Mouse (Mus musculus) heart, embryonic 10.5 days (tissue): ENCODE measurements around the gene Mta3. TPM values are rescaled to one million over a fixed set of nuclear protein-coding genes. Genes with fewer than 3 reads are reported as not detected.
A peak's percentile ranks its signal among the peaks of the same experiment; 100 is the strongest.

ENCODE experiments used
- DNase-seq: peaks from one replicate; pipeline ENCODE4 v3.0.0-alpha.2; 2017; ENCODE audit warnings: low spot score
- H3K27ac ChIP-seq: fragments of 300-500 bp; sonication (generic); 2 replicates; pipeline ENCODE4 v1.5.1; 2016; ENCODE audit warnings: mild to moderate bottlenecking
- H3K27me3 ChIP-seq: fragments of 300-500 bp; sonication (generic); 2 replicates; pipeline ENCODE4 v1.6.1; 2016; ENCODE audit warnings: mild to moderate bottlenecking; ENCODE audit not compliant: poor library complexity, insufficient read depth, severe bottlenecking
- H3K36me3 ChIP-seq: fragments of 300-500 bp; sonication (generic); 2 replicates; pipeline ENCODE4 v1.6.1; 2016; ENCODE audit warnings: mild to moderate bottlenecking, moderate library complexity
- H3K4me1 ChIP-seq: fragments of 300-500 bp; sonication (generic); 2 replicates; pipeline ENCODE4 v1.6.1; 2016; ENCODE audit warnings: mild to moderate bottlenecking
- H3K4me3 ChIP-seq: fragments of 300-500 bp; sonication (generic); 2 replicates; pipeline ENCODE4 v1.5.1; 2016; ENCODE audit warnings: mild to moderate bottlenecking, moderate library complexity
- H3K9me3 ChIP-seq: fragments of 300-500 bp; sonication (generic); 2 replicates; pipeline ENCODE4 v1.6.1; 2016; ENCODE audit warnings: mild to moderate bottlenecking, moderate library complexity
- WGBS: fragments of 180-500 bp; shearing (Covaris S2); methylation state at CpG from one replicate; pipeline ENCODE4 v1.1.7; 2016; 5-methylcytosine and 5-hydroxymethylcytosine counted together
- polyA plus RNA-seq: library from polyadenylated mRNA; unstranded; fragments of >200 nt; fragmentation: Nextera tagmentation; extraction: Ambion mirVana; gene quantifications from 2 replicates; pipeline ENCODE4 v1.2.1, GENCODE M21; 2016

Gene Mta3
- polyA plus RNA-seq, 1 experiment from 2014 or later, result 50.5 TPM

DNA sequence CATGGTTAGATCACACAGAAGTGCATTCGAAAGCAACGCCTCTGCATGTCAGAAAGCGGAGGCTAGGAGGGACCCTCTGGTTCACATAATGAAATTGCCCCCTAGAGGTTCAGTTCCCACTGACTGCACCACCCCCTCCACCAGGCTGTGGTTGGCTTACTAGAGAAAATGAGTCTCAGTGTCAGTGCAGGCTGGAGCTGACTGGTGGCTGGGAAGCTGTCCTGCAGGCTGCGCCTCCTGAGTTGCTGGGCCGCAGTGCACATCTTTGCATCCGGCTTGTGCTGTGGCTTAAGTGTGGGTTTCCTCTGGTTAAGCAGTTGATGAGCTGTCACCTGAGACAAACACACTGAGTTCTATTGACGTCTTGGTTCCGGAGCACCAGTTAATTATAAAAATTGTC lies 66.7 kb downstream of the Mta3 start:
- 70% methylated on average over 8 of the region's 8 CpGs for WGBS
- Histone ChIP-seq H3K4me1 (no peaks in the 10 kb centered on the region), H3K4me3 (no peak overlapping the region), H3K9me3 (no peaks in the 10 kb centered on the region), H3K36me3 (peaks cover 21% of the 10 kb centered on the region), H3K27me3 (no peaks in the 10 kb centered on the region), H3K27ac (no peak overlapping the region)
- no peak for DNase-seq

- 97% methylated on average over 7 of the region's 7 CpGs for WGBS
- H3K4me3 ChIP-seq, result no peak overlapping the region
- DNase-seq, result no peak
- H3K27ac ChIP-seq, result no peak overlapping the region
- H3K36me3 ChIP-seq, result peaks cover 20% of the 10 kb centered on the region; the same call in 1 of the 2 replicates
- no peaks in the 10 kb centered on the region for H3K27me3 ChIP-seq
- no peaks in the 10 kb centered on the region for H3K4me1 ChIP-seq
- H3K9me3 ChIP-seq, result no peaks in the 10 kb centered on the region
Observed at GRCm38 (mm10) chr17:83776965-83777364, 71.0 kb downstream of the Mta3 start.

DNA sequence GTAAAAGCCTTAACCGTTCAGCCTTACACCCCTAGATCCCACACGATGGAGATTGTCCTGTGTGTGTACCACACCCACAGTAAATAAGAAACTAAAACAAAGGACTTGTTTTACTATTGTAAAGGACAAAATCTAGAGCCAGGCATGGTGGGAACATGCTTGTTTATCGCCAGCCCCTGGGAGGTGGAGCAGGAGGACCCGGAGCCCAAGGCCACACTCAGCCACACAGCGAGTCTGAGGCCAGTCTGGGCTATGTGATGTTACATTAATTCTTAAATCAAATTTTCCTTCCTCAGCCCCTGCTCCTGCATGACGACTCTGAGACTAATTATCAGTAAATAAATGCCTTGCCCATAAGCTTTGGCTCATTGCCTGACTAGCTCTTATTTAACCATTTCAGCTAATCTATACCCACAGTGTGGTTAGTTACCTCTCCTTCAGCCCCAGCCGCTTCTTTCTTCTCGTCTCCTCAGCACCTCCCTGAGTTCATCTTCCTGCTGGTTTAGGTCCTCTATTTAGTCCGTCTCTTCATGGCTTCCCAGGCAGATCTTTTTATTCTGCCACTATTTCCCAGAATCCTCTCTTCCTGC lies 71.6 kb downstream of the Mta3 start:
- H3K9me3 ChIP-seq, result no peaks in the 10 kb centered on the region
- no peaks in the 10 kb centered on the region for H3K4me1 ChIP-seq
- H3K4me3 ChIP-seq, result no peak overlapping the region
- DNase-seq, result no peak
- WGBS, result 88% methylated on average over 9 of the region's 9 CpGs
- peaks cover 22% of the 10 kb centered on the region; the same call in 1 of the 2 replicates for H3K36me3 ChIP-seq
- no peaks in the 10 kb centered on the region for H3K27me3 ChIP-seq
- no peak overlapping the region for H3K27ac ChIP-seq

- no peak for DNase-seq
- H3K4me1 ChIP-seq, result no peaks in the 10 kb centered on the region
- H3K9me3 ChIP-seq, result no peaks in the 10 kb centered on the region
- no peak overlapping the region for H3K27ac ChIP-seq
- H3K36me3 ChIP-seq, result peaks cover 30% of the 10 kb centered on the region
- H3K4me3 ChIP-seq, result no peak overlapping the region
- H3K27me3 ChIP-seq, result no peaks in the 10 kb centered on the region
- 82% methylated on average over 5 of the region's 5 CpGs for WGBS
Observed at GRCm38 (mm10) chr17:83780228-83780627, 74.3 kb downstream of the Mta3 start.

DNA sequence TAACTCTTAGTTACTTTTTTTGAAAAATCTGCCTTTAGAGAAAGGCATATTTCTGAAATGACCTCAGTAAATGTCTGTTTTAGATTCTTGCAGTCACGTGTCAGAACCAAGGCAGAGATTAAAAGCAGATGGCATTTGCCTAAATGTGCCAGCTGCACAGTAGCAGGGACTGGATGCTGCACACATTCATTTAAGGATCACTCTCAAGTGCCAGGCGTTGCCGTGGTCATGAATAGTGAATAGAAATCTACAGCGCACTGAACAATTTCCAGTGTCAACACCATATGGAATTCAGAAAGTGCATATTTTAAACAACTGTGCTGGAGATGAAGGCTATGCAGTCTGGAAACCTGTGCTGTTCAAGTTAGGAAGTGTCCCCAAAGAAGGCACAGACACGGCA lies 76.8 kb downstream of the Mta3 start:
- WGBS, result 86% methylated on average over 5 of the region's 5 CpGs
- Histone ChIP-seq H3K9me3 (no peaks in the 10 kb centered on the region), H3K36me3 (peaks cover 29% of the 10 kb centered on the region), H3K4me1 (no peaks in the 10 kb centered on the region), H3K4me3 (no peak overlapping the region), H3K27me3 (no peaks in the 10 kb centered on the region), H3K27ac (no peak overlapping the region)
- no peak for DNase-seq

GRCm38 (mm10) chr17:83786418-83786817 lies 80.5 kb downstream of the Mta3 start:
- Histone ChIP-seq H3K36me3 (peaks cover 36% of the 10 kb centered on the region), H3K4me1 (no peaks in the 10 kb centered on the region), H3K9me3 (no peaks in the 10 kb centered on the region), H3K4me3 (no peak overlapping the region), H3K27me3 (no peaks in the 10 kb centered on the region), H3K27ac (no peak overlapping the region)
- WGBS, result 95% methylated on average over 6 of the region's 6 CpGs
- no peak for DNase-seq

- no peak for DNase-seq
- H3K27ac ChIP-seq, result no peak overlapping the region
- no peaks in the 10 kb centered on the region for H3K9me3 ChIP-seq
- H3K27me3 ChIP-seq, result no peaks in the 10 kb centered on the region
- peaks cover 39% of the 10 kb centered on the region for H3K36me3 ChIP-seq
- WGBS, result 86% methylated on average over 5 of the region's 5 CpGs
- H3K4me3 ChIP-seq, result no peak overlapping the region
- 0 out of 2 replicates have a peak, but pooled peaks cover 4% of the 10 kb centered on the region for H3K4me1 ChIP-seq
Observed at GRCm38 (mm10) chr17:83790158-83790557, 84.2 kb downstream of the Mta3 start.

DNA sequence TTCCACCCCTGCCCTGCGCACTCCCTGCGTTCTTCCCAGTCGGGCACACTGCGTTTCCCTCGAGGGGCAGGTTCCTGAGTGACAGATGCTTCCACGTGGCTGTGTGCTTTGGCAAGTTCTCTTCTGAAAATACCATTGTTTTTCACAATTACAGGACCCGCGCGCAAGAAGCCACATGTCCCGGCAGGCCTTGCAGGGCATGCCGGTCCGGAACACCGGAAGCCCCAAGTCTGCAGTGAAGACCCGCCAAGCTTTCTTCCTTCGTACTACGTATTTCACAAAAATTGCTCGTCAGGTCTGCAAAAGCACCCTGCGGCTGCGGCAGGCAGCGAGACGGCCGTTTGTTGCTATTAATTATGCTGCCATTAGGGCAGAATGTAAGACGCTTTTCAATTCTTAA lies 86.4 kb downstream of the Mta3 start:
- Histone ChIP-seq H3K27ac (no peak overlapping the region), H3K36me3 (peaks cover 28% of the 10 kb centered on the region), H3K4me1 (0 out of 2 replicates have a peak, but pooled peaks cover 4% of the 10 kb centered on the region), H3K4me3 (no peak overlapping the region), H3K9me3 (no peaks in the 10 kb centered on the region), H3K27me3 (no peaks in the 10 kb centered on the region)
- no peak for DNase-seq
- 82% methylated on average over 23 of the region's 23 CpGs for WGBS

GRCm38 (mm10) chr17:83795121-83795520 lies 89.2 kb downstream of the Mta3 start:
- WGBS, result 89% methylated on average over 17 of the region's 17 CpGs

GRCm38 (mm10) chr17:83799506-83800050 lies 93.6 kb downstream of the Mta3 start:
- Histone ChIP-seq H3K4me3 (no peak overlapping the region), H3K27me3 (no peaks in the 10 kb centered on the region), H3K9me3 (no peaks in the 10 kb centered on the region), H3K4me1 (peaks cover 23% of the 10 kb centered on the region), H3K27ac (no peak overlapping the region), H3K36me3 (peaks cover 5% of the 10 kb centered on the region)
- no peak for DNase-seq
- 96% methylated on average over 11 of the region's 11 CpGs for WGBS

More at GRCm38 (mm10) chr17:83795121-83795520, 89.2 kb downstream of the Mta3 start:
- Histone ChIP-seq H3K27ac (no peak overlapping the region), H3K4me3 (no peak overlapping the region), H3K9me3 (no peaks in the 10 kb centered on the region), H3K36me3 (peaks cover 16% of the 10 kb centered on the region; the same call in 1 of the 2 replicates), H3K27me3 (no peaks in the 10 kb centered on the region), H3K4me1 (0 out of 2 replicates have a peak, but pooled peaks cover 7% of the 10 kb centered on the region)
- DNase-seq, result no peak

DNA sequence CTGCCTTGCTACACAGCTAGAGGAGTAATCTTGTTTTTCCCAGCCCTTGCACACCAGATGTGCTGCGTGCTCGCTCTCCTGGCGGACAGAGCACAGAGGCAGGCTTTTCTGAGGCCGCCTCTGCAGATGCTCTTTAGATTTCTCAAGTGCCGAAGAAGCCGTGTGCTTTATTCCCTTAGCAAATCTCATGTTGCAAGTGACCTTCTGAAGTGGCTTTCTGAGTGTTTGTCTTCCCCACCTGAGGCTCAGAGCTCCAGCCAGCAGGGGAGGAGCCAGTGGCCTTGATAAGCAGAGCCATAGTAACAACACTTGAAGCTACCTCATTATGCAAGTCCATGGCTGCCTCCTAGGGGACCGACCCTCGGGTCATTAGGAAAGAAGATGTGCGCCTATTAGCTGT lies 98.0 kb downstream of the Mta3 start:
- DNase-seq, result no peak
- Histone ChIP-seq H3K36me3 (peaks cover 28% of the 10 kb centered on the region), H3K27me3 (no peaks in the 10 kb centered on the region), H3K9me3 (no peaks in the 10 kb centered on the region), H3K4me1 (peaks cover 29% of the 10 kb centered on the region), H3K4me3 (peak overlapping the region; percentile 22; the same call in 1 of the 2 replicates), H3K27ac (no peak overlapping the region)
- WGBS, result 50% methylated on average over 9 of the region's 9 CpGs

DNA sequence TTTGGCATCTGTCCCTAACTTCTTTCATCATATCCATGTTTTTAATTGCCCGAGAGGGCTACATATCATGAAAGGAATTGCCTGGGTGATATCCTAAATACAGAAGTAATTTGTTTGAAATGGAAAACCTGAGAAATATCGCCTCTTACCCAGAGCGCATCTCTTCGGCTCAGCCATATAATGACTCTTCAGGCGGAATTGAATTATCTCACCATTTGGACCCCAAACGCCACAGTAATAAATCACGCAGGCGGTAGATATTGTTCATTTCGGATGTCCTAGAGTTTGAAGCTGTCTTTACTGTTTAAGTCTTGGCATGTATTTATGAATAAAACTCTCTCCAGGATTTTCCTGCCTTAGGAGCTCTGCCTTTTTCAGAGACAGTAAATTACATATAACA lies 99.1 kb downstream of the Mta3 start:
- peaks cover 29% of the 10 kb centered on the region for H3K4me1 ChIP-seq
- no peaks in the 10 kb centered on the region for H3K9me3 ChIP-seq
- no peak overlapping the region for H3K27ac ChIP-seq
- H3K36me3 ChIP-seq, result peaks cover 29% of the 10 kb centered on the region
- no peaks in the 10 kb centered on the region for H3K27me3 ChIP-seq
- 96% methylated on average over 9 of the region's 9 CpGs for WGBS
- H3K4me3 ChIP-seq, result no peak overlapping the region
- no peak for DNase-seq

DNA sequence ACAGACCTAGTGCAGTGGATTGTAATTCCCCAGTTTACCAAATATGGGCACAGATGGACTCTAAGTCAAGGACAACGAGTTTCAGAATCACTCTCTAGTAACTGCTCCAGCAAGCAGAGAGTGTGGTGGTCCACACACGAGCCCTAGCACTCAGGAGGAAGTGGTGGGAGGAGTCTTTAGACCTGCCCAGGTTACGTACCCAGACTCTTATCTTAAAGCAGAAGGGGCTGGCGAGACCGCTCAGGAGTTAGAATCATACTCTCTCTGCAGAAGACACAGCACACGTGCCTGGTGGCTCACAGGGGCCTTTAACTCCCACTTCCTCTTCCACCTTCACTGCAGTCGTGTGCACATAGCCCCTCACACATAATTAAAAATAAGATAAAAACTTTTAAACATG lies 101.4 kb downstream of the Mta3 start:
- no peak for DNase-seq
- Histone ChIP-seq H3K4me3 (no peak overlapping the region), H3K27ac (no peak overlapping the region), H3K36me3 (peaks cover 34% of the 10 kb centered on the region), H3K4me1 (peaks cover 29% of the 10 kb centered on the region), H3K9me3 (no peaks in the 10 kb centered on the region), H3K27me3 (no peaks in the 10 kb centered on the region)
- 44% methylated on average over 7 of the region's 7 CpGs for WGBS
